Mouse (Mus musculus) heart, embryonic 14.5 days (tissue): Measurements from ENCODE around the gene Cited4. TPM values are rescaled to one million over a fixed set of nuclear protein-coding genes. Genes with fewer than 3 reads are reported as not detected.
A peak's percentile ranks its signal among the peaks of the same experiment; 100 is the strongest.

Experiments
- ATAC-seq: fragments of 200-750 bp; cut with Nextera tagmentation; 2 replicates; pipeline ENCODE4 v1.8.0; 2017; ENCODE audit warnings: low read depth, moderate TSS enrichment; ENCODE audit not compliant: insufficient number of reproducible peaks, insufficient read depth, low FRiP score
- H3K27ac ChIP-seq, 2 experiments: fragments of 200-500 bp in 1 of 2; fragments of 300-500 bp in 1 of 2; sonication (generic) in 1 of 2; replicated peaks in 1 of 2; 2 replicates each; pipeline ENCODE4 v1.5.1; 2012 to 2014; ENCODE audit warnings: low read depth in 2 of 2, low read length in 2 of 2, control low read depth in 1 of 2, mild to moderate bottlenecking in 1 of 2, mixed read lengths in 1 of 2; ENCODE audit not compliant: control insufficient read depth in 1 of 2, insufficient read depth in 1 of 2
- H3K27me3 ChIP-seq: fragments of 300-500 bp; sonication (generic); 2 replicates; pipeline ENCODE4 v1.6.1; 2014; ENCODE audit warnings: mild to moderate bottlenecking, low read length, control low read depth; ENCODE audit not compliant: control insufficient read depth, insufficient read depth
- H3K36me3 ChIP-seq: fragments of 300-500 bp; sonication (generic); 2 replicates; pipeline ENCODE4 v1.6.1; 2014; ENCODE audit warnings: mild to moderate bottlenecking, control low read depth, low read length, mixed read lengths; ENCODE audit not compliant: control insufficient read depth, insufficient read depth
- H3K4me1 ChIP-seq, 2 experiments: fragments of 200-500 bp in 1 of 2; fragments of 300-500 bp in 1 of 2; sonication (generic) in 1 of 2; 2 replicates each; pipeline ENCODE4 v1.6.1; 2012 to 2014; ENCODE audit warnings: low read length in 2 of 2, control low read depth in 1 of 2, mixed read lengths in 1 of 2; ENCODE audit not compliant: control insufficient read depth in 2 of 2, insufficient read depth in 2 of 2
- H3K4me2 ChIP-seq: fragments of 300-500 bp; sonication (generic); 2 replicates; pipeline ENCODE4 v1.6.1; 2014; ENCODE audit warnings: mild to moderate bottlenecking, low read length
- H3K4me3 ChIP-seq, 2 experiments: fragments of 200-500 bp in 1 of 2; fragments of 300-500 bp in 1 of 2; sonication (generic) in 1 of 2; 2 replicates each; pipeline ENCODE4 v1.5.1; 2012 to 2014; ENCODE audit warnings: low read length in 2 of 2, mild to moderate bottlenecking in 2 of 2, control low read depth in 1 of 2, low read depth in 1 of 2, moderate library complexity in 1 of 2; ENCODE audit not compliant: control insufficient read depth in 1 of 2, insufficient read depth in 1 of 2
- H3K9ac ChIP-seq: fragments of 300-500 bp; sonication (generic); 2 replicates; pipeline ENCODE4 v1.6.1; 2014; ENCODE audit warnings: mild to moderate bottlenecking, low read length
- H3K9me3 ChIP-seq: fragments of 300-500 bp; sonication (generic); 2 replicates; pipeline ENCODE4 v1.6.1; 2016; ENCODE audit warnings: low read length, control low read depth; ENCODE audit not compliant: control insufficient read depth
- WGBS: fragments of 180-500 bp; shearing (Covaris S2); extraction: QIAGEN DNeasy Blood & Tissue Kit; methylation state at CpG from one replicate; pipeline ENCODE4 v1.1.7; 2014; 5-methylcytosine and 5-hydroxymethylcytosine counted together
- polyA plus RNA-seq: library from polyadenylated mRNA; unstranded; fragments of >200 nt; fragmentation: Nextera tagmentation; extraction: Ambion mirVana; gene quantifications from 2 replicates; pipeline ENCODE4 v1.2.1, GENCODE M21; 2014

Cited4 gene
- polyA plus RNA-seq, 1 experiment from 2014 or later, result 27.1 TPM

- Histone ChIP-seq H3K27ac (no peak overlapping the region), H3K9ac (peak overlapping the region; percentile 23; the same call in 1 of the 2 replicates), H3K4me2 (peak overlapping the region; percentile 68), H3K36me3 (no peaks in the 10 kb centered on the region), H3K4me1 (peaks cover 4 to 5% of the 10 kb centered on the region in 2 experiments; a peak in 1 of 4 replicates), H3K27me3 (peaks cover 40% of the 10 kb centered on the region), H3K4me3 (peak overlapping the region; percentile 41 to 48), H3K9me3 (no peaks in the 10 kb centered on the region)
- ATAC-seq, result peak; percentile 31; the same call in 1 of the 2 replicates
- WGBS, result 5% methylated on average over 54 of the region's 55 CpGs
Observed at GRCm38 (mm10) chr4:120649369-120650207, 16.8 kb upstream of the Cited4 start.

DNA sequence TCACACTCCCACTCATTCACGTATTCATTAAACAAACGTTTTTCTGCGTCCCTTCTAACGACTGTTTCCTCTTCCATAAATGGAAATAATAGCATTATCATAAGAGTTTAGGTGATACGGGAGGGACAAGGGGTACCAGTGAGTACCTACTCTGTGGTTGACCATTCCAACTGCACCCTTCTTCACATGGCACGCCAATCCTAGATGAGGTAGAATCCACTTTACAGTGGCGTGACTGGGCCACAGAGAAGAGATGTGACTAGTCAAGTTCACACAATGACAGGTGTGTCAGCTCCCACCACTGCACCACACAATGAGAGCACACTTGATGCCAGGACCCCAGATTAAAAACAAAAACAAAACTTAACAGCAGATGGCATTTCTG lies 16.2 kb upstream of the Cited4 start:
- Histone ChIP-seq H3K9ac (peak overlapping the region; percentile 23; the same call in 1 of the 2 replicates), H3K4me3 (peak overlapping the region in 1 of 2 experiments; percentile 41; a peak in 2 of 4 replicates), H3K27me3 (peaks cover 40% of the 10 kb centered on the region), H3K4me2 (peak overlapping the region; percentile 68), H3K4me1 (peaks cover 4 to 5% of the 10 kb centered on the region in 2 experiments; a peak in 1 of 4 replicates), H3K27ac (no peak overlapping the region), H3K9me3 (no peaks in the 10 kb centered on the region), H3K36me3 (no peaks in the 10 kb centered on the region)
- no peak for ATAC-seq
- WGBS, result 28% methylated on average over 7 of the region's 7 CpGs

- no peaks in the 10 kb centered on the region for H3K36me3 ChIP-seq
- H3K4me1 ChIP-seq, result no peaks in the 10 kb centered on the region
- no peak overlapping the region for H3K27ac ChIP-seq
- no peak overlapping the region for H3K4me2 ChIP-seq
- no peak overlapping the region for H3K9ac ChIP-seq
- no peak for ATAC-seq
- 75% methylated on average over 8 of the region's 8 CpGs for WGBS
- H3K27me3 ChIP-seq, result 0 out of 2 replicates have a peak, but pooled peaks cover 9% of the 10 kb centered on the region
- no peak overlapping the region for H3K4me3 ChIP-seq
- no peaks in the 10 kb centered on the region for H3K9me3 ChIP-seq
Observed at GRCm38 (mm10) chr4:120655898-120656297, 10.5 kb upstream of the Cited4 start.

DNA sequence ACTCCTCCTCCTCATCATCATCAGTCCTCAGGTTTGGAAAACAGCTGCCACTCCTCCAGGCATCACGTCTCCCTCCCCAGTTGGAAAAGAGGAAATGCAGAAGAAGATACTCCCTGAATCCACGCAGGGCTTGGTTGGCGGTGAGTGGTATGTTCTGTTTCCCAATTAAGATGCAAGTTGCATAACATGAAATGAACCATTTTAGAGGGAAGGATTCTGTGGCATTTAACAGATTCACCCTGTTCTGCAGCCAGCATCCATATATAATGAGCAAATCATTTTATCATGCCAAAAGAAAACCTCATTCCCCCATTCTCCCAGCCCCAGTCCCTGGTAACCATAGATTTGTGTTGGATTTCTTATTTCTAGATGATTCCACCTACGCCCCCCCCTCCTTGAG lies 5.9 kb upstream of the Cited4 start:
- Histone ChIP-seq H3K4me3 (no peak overlapping the region), H3K4me1 (peaks cover 3 to 8% of the 10 kb centered on the region in 2 experiments; a peak in 2 of 4 replicates), H3K27me3 (0 out of 2 replicates have a peak, but pooled peaks cover 4% of the 10 kb centered on the region), H3K9me3 (no peaks in the 10 kb centered on the region), H3K4me2 (no peak overlapping the region), H3K9ac (no peak overlapping the region), H3K27ac (no peak overlapping the region), H3K36me3 (no peaks in the 10 kb centered on the region)
- ATAC-seq, result no peak
- 69% methylated on average over 4 of the region's 4 CpGs for WGBS

DNA sequence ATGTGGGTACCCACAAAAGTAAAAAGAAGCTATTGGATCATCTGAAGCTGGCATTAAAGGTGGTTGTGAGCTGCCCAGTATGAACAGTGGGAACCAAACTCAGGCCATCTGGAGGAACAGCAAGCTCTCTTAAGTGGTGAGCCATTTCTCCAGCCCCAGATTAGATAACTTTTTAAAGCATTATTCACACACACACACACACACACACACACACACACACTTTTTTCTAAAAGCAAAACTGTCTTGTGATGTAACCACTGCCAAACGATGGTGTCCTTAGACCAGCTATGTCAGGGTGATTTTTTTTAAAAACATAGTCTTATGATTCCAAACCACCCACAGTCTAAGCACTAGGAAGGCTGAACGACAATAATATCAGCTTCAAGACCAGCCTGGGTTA lies 1.8 kb upstream of the Cited4 start:
- Histone ChIP-seq H3K9ac (no peak overlapping the region), H3K9me3 (no peaks in the 10 kb centered on the region), H3K4me2 (no peak overlapping the region), H3K27me3 (peaks cover 10% of the 10 kb centered on the region; the same call in 1 of the 2 replicates), H3K27ac (peak overlapping the region; percentile 21 to 38; a peak in 1 of 4 replicates), H3K4me1 (peaks cover 11 to 29% of the 10 kb centered on the region in 2 experiments; a peak in 3 of 4 replicates), H3K4me3 (no peak overlapping the region), H3K36me3 (no peaks in the 10 kb centered on the region)
- WGBS, result 55% methylated on average over 2 of the region's 2 CpGs
- ATAC-seq, result no peak

- Histone ChIP-seq H3K36me3 (no peaks in the 10 kb centered on the region), H3K9ac (no peak overlapping the region), H3K4me2 (no peak overlapping the region), H3K4me1 (peaks cover 11 to 29% of the 10 kb centered on the region in 2 experiments; a peak in 3 of 4 replicates), H3K27ac (peak overlapping the region in 1 of 2 experiments; percentile 38; a peak in 1 of 4 replicates), H3K4me3 (no peak overlapping the region), H3K9me3 (no peaks in the 10 kb centered on the region), H3K27me3 (peaks cover 10% of the 10 kb centered on the region; the same call in 1 of the 2 replicates)
- no peak for ATAC-seq
- 9% methylated on average over 4 of the region's 4 CpGs for WGBS
Observed at GRCm38 (mm10) chr4:120665144-120665700, 1.1 kb upstream of the Cited4 start.

- Histone ChIP-seq H3K4me1 (peaks cover 11 to 29% of the 10 kb centered on the region in 2 experiments; a peak in 3 of 4 replicates), H3K9me3 (no peaks in the 10 kb centered on the region), H3K27ac (peak overlapping the region; percentile 28 to 87; a peak in 3 of 4 replicates), H3K36me3 (no peaks in the 10 kb centered on the region), H3K27me3 (peaks cover 10% of the 10 kb centered on the region; the same call in 1 of the 2 replicates), H3K4me2 (no peak overlapping the region), H3K4me3 (no peak overlapping the region), H3K9ac (no peak overlapping the region)
- WGBS, result 63% methylated on average over 7 of the region's 7 CpGs
- no peak for ATAC-seq
Observed at GRCm38 (mm10) chr4:120665782-120666181, 590 bp upstream of the Cited4 start.
